Mouse (Mus musculus): ENCODE measurements around the gene Ccdc14.

GRCm38 (mm10) chr16:34700828-34701216, 10.4 kb downstream of the Ccdc14 start:
- TF ChIP-seq CTCF (IDR thresholded peaks at IDR 0.05; ENCODE audit: low read depth, low read length) (no peak), POLR2A (IDR thresholded peaks at IDR 0.05; ENCODE audit: extremely low read depth, insufficient read depth, low read length) (no peak)

All from liver, adult 2 months (tissue).